Mouse (Mus musculus) heart, postnatal 36 days (tissue): ENCODE data around the gene Tlr2. TPM values are rescaled to one million over a fixed set of nuclear protein-coding genes. Genes with fewer than 3 reads are reported as not detected.
"Not testable (repeated sequence)": the region's sequence is repeated elsewhere in the genome, so short reads cannot be mapped to it uniquely, and the experiment has no call there.

Source experiments
- DNase-seq, 2 experiments: peaks; one replicate each; pipeline ENCODE4 v3.0.0; 2021 to 2022
- intact Hi-C: fragments of 180-260 bp; cut with DNase I; formaldehyde crosslinking; loops from one replicate; pipeline ENCODE4 v1.15.1; 2025
- total RNA-seq, 2 experiments: library from RNA; stranded (reverse); gene quantifications; 2 replicates each; pipeline ENCODE4 v1.2.3; 2021

Gene Tlr2
- 1 to 10 TPM; 2.7 to 2.9 TPM for total RNA-seq

DNA sequence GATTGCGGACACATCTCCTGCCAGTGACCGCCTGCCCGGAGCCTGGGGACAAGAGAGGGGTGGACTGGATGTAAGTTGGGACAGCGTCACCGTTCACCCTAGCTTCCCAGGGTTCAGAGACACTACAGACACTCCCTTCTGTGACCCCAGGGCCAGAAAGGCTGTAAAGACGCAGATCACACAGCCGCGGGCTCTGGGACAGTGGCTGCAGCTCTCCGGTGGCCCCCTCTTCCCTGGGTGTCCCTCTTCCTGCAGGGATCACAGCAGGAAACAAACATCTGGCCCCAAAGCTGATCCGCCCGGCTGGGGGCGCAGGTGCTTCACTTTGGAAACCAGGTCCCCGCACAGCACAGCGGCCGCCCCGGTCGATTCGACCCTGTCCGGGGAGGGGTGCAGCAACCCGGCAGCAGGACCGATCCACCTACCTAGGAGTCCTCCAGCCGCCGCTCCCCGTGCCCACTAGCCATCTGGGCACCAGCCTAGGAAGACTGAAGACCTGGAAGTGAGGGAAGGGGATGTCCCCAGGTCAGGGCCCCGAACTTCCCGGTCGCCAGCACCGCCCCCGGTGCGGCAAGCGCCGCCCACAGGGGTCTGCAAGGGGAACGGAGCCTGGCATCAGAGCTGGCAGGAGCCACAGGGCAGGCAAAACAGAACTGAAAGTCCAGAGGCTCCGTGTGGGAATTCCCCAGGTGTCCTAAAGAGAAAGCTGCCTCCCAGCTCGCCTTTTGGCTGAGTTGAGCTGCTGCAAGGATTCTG is at the start of gene Tlr2:
Tlr2 (minus strand) TSS at position 673 of the 756 bp plus-strand sequence.
- intact Hi-C loops, result loop anchor here (1.0 to 10.0 kb wide), 4 partner anchors 54 to 284 kb away; partner anchors contain the start of gene Tmem131l
- peak; percentile 83 to 84 for DNase-seq

DNA sequence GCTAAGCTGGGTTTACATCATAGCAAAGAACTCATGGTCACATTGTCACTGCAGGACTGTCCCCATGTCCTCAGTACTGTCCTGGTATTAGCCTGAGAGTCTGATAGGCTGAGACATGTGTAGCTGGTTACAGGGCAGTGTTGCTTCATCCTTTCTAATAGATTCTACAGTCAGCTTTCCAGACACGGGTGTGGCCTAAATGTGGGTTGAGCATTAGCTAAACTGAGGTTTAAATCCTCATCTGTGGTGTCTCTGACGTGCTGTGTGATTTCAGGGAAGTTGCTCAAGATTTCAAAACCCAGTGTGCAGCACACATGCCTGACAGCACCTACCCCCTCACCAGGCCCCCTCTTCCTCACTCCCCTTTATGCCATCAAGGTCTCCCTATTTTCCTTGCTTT is 43.6 kb upstream of the Tlr2 start:
- intact Hi-C loops, result no loop called here
- DNase-seq, result no peak

DNA sequence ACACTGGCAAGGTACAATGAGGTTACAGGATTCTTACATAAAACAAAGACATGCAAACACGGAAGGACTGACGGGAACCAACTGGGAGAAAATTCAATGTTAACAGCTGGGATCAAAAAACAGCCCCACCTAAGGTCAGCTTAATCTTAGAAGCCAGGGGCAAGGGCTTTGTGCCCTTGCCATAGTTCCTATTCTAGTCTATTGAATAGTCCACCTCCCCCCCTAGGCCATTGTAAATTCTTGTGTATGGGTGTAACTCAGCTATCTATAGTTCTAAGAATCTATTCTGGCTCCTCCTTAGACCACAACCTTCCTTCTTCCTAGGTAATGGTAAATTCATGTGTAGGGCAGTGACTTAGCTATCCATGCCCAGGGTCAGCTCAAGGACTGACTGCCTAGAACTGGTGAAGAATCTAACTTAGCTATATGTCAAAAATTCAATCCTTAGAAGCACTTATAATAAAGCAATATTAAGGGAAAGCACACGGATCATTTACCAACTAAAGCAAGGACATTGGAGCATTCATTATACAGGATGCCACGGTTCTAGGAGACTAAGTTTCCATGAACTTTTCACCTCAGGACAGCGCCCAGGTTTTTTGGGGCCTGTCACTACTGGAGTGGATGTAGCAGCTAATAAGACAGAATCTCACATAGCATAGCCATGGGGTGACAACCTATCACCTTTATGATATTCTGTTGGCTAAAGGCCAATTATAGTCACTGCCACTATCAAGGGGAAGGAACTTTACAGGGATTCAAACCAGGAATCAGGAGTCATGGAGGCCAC is 37.9 kb upstream of the Tlr2 start:
- intact Hi-C loops, DNase-seq: not testable (repeated sequence)

DNA sequence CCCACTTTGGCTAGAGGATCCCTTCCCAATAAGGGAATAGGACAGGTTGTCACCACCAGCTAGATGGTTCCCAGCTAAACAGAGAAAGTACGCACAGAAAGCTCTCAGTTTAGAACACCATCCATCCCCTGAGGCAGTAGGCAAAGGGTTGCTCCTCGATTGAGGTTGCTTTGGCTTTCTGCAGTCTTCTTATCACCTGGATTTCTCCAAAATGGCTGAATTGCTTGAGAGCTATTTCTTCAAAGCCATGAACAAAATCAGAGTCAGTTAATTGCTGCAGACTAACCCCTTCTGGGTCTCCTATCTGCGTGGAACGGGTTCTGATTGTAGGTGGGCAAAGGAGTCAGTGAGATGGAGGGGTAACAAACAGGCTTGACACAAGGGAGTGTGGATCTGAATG is 37.2 kb upstream of the Tlr2 start:
- no peak for DNase-seq

DNA sequence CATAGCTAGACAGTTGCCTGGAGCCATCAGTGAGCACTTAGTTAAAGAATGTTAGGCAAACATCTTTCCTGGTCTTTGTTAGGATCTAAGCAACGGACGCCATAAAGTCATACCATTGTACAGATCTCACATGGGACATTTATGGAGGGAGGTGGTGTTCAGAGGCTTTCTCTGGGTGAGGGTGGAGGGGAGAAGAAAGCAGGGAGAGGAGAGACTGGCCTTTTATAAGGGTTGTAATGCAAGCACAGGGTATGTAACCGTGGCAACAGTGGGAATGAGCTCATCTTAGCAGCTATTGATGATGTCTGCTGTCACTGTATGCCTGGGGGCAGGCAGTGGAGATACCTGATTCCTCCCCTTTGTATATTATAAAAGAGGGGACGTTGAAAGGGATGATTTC is 34.7 kb upstream of the Tlr2 start:
- no peak for DNase-seq
- intact Hi-C loops, result no loop called here

More for the DNA sequence above, 37.2 kb upstream of the Tlr2 start:
- intact Hi-C loops, result no loop called here

DNA sequence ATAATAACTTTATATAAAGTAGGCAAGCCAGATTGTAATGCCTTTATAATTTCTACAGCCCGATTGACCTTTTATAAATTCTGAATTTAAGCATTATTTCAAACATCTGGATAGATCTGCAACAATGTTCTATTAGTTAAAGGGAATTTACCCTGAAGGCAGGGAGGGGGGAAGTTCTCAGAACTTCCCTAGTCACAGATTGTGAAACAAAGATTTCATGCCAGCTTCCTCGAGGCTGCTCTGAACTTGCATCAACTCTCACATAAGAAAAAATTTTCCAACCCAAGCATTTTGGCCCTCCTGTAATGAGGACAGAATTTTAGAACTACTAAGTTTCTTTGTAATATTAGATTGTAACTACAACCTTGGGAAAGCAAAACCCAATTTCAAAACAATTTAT is 33.5 kb upstream of the Tlr2 start:
- intact Hi-C loops, DNase-seq: not testable (repeated sequence)

DNA sequence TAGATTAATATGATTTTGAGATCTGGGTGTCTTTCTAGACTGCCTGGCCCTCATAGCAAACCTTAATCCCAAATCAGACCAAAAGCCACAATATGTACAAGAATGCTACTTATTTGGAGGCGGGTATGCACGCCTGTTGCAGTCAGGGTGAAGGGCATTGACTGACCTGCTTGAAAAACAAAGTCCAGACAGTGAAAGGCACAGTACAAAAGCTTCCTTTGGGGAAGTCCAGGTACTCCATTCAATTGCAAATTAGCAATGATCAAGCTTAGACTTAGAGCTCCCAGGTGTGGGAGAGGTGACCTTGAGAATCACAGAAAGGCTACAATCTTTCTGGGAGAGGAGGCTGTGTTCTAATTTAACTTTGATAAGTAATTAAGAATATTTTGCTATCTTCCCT is 31.3 kb upstream of the Tlr2 start:
- intact Hi-C loops, DNase-seq: not testable (repeated sequence)

GRCm38 (mm10) chr3:83871962-83872361 is 30.4 kb upstream of the Tlr2 start:
- DNase-seq, intact Hi-C loops: not testable (repeated sequence)

DNA sequence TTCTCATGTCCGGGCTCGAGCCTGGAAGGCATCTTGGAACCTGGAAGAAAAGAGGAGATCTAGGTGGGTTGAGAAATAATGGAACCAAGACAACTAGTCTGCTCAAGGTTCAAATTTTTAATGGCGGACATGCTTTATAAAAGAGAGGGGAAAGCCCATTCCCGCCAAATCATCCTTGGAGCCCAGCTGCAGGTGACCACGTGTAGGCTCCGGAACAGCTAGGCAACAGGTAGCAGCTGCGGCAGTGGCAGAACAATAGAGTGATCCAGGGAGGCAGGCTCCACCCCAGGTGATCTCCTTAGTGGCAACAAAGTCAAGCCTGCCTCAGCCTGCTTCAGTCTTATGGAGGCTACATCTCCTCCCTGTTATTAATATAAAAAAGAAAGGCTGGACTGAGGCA is 30.0 kb upstream of the Tlr2 start:
- DNase-seq, intact Hi-C loops: not testable (repeated sequence)

GRCm38 (mm10) chr3:83869776-83870175 is 28.2 kb upstream of the Tlr2 start:
- no peak for DNase-seq
- intact Hi-C loops, result no loop called here

GRCm38 (mm10) chr3:83867026-83867425 is 25.5 kb upstream of the Tlr2 start:
- DNase-seq, intact Hi-C loops: not testable (repeated sequence)

GRCm38 (mm10) chr3:83865216-83865615 is 23.6 kb upstream of the Tlr2 start:
- DNase-seq, result peak; percentile 33 to 39

GRCm38 (mm10) chr3:83864064-83864548 is 22.5 kb upstream of the Tlr2 start:
- intact Hi-C loops, result no loop called here
- DNase-seq, result no peak

More at GRCm38 (mm10) chr3:83865216-83865615, 23.6 kb upstream of the Tlr2 start:
- intact Hi-C loops, result no loop called here

DNA sequence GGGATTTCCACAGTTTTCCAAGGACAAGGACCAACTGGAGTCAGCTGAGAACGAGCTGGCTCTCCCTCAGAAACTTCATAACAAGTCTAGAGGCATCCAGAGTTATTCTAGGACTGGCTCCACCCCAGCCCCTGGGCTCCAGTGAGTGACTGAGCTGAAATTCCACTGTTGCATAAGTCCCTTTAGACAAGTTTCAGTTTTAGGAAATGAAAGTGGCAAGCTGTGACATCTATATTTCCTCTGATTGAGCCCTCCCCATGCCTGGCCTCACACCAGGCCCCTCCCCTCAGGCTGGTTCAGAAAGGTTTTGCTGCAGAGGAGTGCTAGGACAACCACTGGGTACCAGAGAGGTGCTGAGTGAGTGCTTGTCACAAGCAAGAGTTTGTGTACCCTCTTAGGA is 21.4 kb upstream of the Tlr2 start:
- intact Hi-C loops, result no loop called here
- DNase-seq, result peak; percentile 69 to 78

DNA sequence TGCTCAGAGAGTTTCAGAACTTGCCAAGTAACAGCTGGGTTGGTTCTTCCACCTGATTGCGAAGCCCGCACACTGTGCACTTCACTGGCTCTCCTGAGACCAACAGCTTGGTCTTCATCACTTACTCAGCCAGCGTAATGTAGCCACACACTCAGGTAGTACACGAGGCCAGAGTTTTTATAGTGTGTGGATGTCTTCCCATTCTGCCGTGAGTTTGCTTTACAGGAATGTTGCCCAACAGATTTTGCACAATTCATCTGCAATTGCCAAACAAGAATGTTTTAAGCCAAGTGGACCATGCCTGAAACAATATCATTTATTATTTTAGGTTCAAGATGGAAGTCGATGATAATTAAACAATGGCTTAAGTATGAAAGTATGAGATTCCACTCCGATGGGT is 18.0 kb upstream of the Tlr2 start:
- intact Hi-C loops, result no loop called here
- DNase-seq, result no peak

- DNase-seq, result no peak
- intact Hi-C loops, result no loop called here
These were observed 17.5 kb upstream of the Tlr2 start for GRCm38 (mm10) chr3:83859071-83859470.

- intact Hi-C loops, result no loop called here
- DNase-seq, result no peak
These were observed 16.1 kb upstream of the Tlr2 start for GRCm38 (mm10) chr3:83857621-83858020.

DNA sequence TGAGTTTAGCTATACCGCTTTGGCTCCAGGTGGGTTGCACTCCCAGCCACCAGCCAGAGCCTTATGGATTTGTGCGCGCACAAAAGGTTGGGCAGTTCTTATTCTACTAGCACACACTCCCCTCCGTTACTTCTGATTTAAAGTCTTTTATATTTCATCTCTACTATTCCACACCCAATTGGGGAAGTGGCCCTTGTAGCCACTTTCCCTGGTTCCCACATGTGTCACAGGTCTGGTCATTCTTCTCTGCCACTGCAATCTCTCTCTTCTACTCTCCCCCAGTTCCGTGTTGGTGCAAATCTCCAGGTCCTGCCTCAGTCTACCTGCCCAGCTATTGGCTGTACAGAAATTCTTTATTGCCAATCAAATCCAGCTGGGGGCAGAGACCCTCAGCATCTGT is 14.1 kb upstream of the Tlr2 start:
- no peak for DNase-seq
- intact Hi-C loops, result no loop called here

- intact Hi-C loops, result loop anchor here (10.0 kb wide), 1 partner anchor 275 kb away; no protein-coding TSS in a partner anchor
These were observed 7.8 kb upstream of the Tlr2 start for GRCm38 (mm10) chr3:83849341-83849740.

GRCm38 (mm10) chr3:83844766-83845520 is 3.4 kb upstream of the Tlr2 start:
- DNase-seq, result no peak
- intact Hi-C loops, result loop anchor here (5.0 to 10.0 kb wide), 2 partner anchors 197 to 280 kb away; partner anchors contain the start of gene Tmem131l

More at GRCm38 (mm10) chr3:83849341-83849740, 7.8 kb upstream of the Tlr2 start:
- no peak for DNase-seq

GRCm38 (mm10) chr3:83839477-83839876 is 2.1 kb downstream of the Tlr2 start:
- intact Hi-C loops, result no loop called here

More at GRCm38 (mm10) chr3:83839477-83839876, 2.1 kb downstream of the Tlr2 start:
- no peak for DNase-seq
